In genomic region chr5:137885894-137886293, GRCm38 (mm10) we compare ENCODE assay signal across 8 mouse cellular contexts. TPM values are rescaled to one million over a fixed set of nuclear protein-coding genes. Genes with fewer than 3 reads are reported as not detected.
DNase-seq lines count a peak whose midpoint lies in the region; ATAC-seq and TF ChIP-seq lines count a peak whose summit lies in the region.

No protein-coding gene starts in this region.

- 14% methylated on average over 2 of the region's 2 CpGs for WGBS in limb, embryonic 11.5 days

- H3K4me1 ChIP-seq in cortical plate, adult 2 months (ENCODE audit: control insufficient read depth, insufficient read depth, low read length) = no peaks in the 10 kb centered on the region
- no peaks in the 10 kb centered on the region for H3K4me1 ChIP-seq in limb, embryonic 11.5 days (ENCODE audit: control insufficient read depth, insufficient read depth, low read length)

- no peaks in the 10 kb centered on the region for H3K36me3 ChIP-seq in limb, embryonic 11.5 days (ENCODE audit: control insufficient read depth, insufficient read depth, low read length)

- TF ChIP-seq CTCF in cortical plate, adult 2 months (IDR thresholded peaks at IDR 0.05; ENCODE audit: extremely low read depth, insufficient read depth, low read length) = peak; percentile 70

- no peak for TF ChIP-seq POLR2A in cortical plate, adult 2 months (IDR thresholded peaks at IDR 0.05; ENCODE audit: extremely low read depth, insufficient read depth, low read length)

- no peak overlapping the region for H3K27ac ChIP-seq in cortical plate, adult 2 months (ENCODE audit: insufficient read depth, low read length)
- no peak overlapping the region for H3K27ac ChIP-seq in limb, embryonic 11.5 days (replicated peaks; ENCODE audit: low read depth, low read length)

- no peak for ATAC-seq in limb, embryonic 11.5 days (ENCODE audit: insufficient number of reproducible peaks, low FRiP score, low TSS enrichment, low read depth)

- H3K9me3 ChIP-seq in limb, embryonic 11.5 days (ENCODE audit: control insufficient read depth, low read length) = no peaks in the 10 kb centered on the region

- H3K4me2 ChIP-seq in limb, embryonic 11.5 days (ENCODE audit: low read depth, severe bottlenecking) = no peak overlapping the region

- no peak overlapping the region for H3K4me3 ChIP-seq in cortical plate, adult 2 months (ENCODE audit: insufficient read depth, low read length)
- no peak overlapping the region for H3K4me3 ChIP-seq in limb, embryonic 11.5 days (ENCODE audit: low read depth, low read length)

- H3K9ac ChIP-seq in limb, embryonic 11.5 days (ENCODE audit: low read length) = no peak overlapping the region

- H3K27me3 ChIP-seq in limb, embryonic 11.5 days (ENCODE audit: control insufficient read depth, insufficient read depth, low read length) = no peaks in the 10 kb centered on the region

- DNase-seq in gastrocnemius, adult 18-20 months (ENCODE audit: low spot score) = peak; percentile 12
- no peak for DNase-seq in gastrocnemius, postnatal 25 days
- peak; percentile 14 to 43 for DNase-seq in urinary bladder, postnatal 36 days (ENCODE audit: low spot score in 2 of 2)
- DNase-seq in urinary bladder, postnatal 4 days (ENCODE audit: low spot score in 2 of 2) = no peak
- DNase-seq in kidney, adult 9 months = peak; percentile 68
- peak; percentile 60 for DNase-seq in limb, embryonic 11.5 days (ENCODE audit: low spot score)
- DNase-seq in right cerebral cortex, adult 18-20 months = peak; percentile 45

RNA-seq across cellular contexts. Expression of gene Pilrb2, which starts 14.3 kb away (rescaled TPM):
- total RNA-seq in gastrocnemius, adult 18-20 months (2021) = not detected
- total RNA-seq in gastrocnemius, postnatal 25 days (2021) = under 1 TPM; 0.28 to 0.54 TPM
- polyA plus RNA-seq in cortical plate, adult 2 months (2012; rRNA removed) = 0.42 and 0.44 TPM in 2 replicates
- polyA plus RNA-seq in limb, embryonic 11.5 days (2014; fragmentation: Nextera tagmentation; extraction: Ambion mirVana) = not detected in 2 replicates

RNA-seq across cellular contexts. Expression of gene Pilrb1, which starts 28.0 kb away (rescaled TPM):
- total RNA-seq in gastrocnemius, adult 18-20 months (2021) = under 1 TPM in 1 of 2 experiments, not detected in 1; 0.17 TPM
- total RNA-seq in gastrocnemius, postnatal 25 days (2021) = under 1 TPM in 1 of 2 experiments, not detected in 1; 0.88 TPM
- 0.08 TPM in 1 of 2 replicates, not detected in the other for polyA plus RNA-seq in cortical plate, adult 2 months (2012; rRNA removed)
- 0.13 TPM in 1 of 2 replicates, not detected in the other for polyA plus RNA-seq in limb, embryonic 11.5 days (2014; fragmentation: Nextera tagmentation; extraction: Ambion mirVana)

RNA-seq across cellular contexts. Expression of gene Cyp3a13, which starts 35.5 kb away (rescaled TPM):
- total RNA-seq in gastrocnemius, adult 18-20 months (2021) = under 1 TPM in 1 of 2 experiments, not detected in 1; 0.14 TPM
- total RNA-seq in gastrocnemius, postnatal 25 days (2021) = under 1 TPM in 1 of 2 experiments, not detected in 1; 0.08 TPM
- polyA plus RNA-seq in cortical plate, adult 2 months (2012; rRNA removed) = 1.2 and 1.6 TPM in 2 replicates
- not detected in 2 replicates for polyA plus RNA-seq in limb, embryonic 11.5 days (2014; fragmentation: Nextera tagmentation; extraction: Ambion mirVana)

RNA-seq across cellular contexts. Expression of gene Pilra, which starts 49.8 kb away (rescaled TPM):
- under 1 TPM; 0.16 to 0.28 TPM for total RNA-seq in gastrocnemius, adult 18-20 months (2021)
- total RNA-seq in gastrocnemius, postnatal 25 days (2021) = under 1 TPM; 0.13 to 0.40 TPM
- 1.1 and 1.3 TPM in 2 replicates for polyA plus RNA-seq in cortical plate, adult 2 months (2012; rRNA removed)
- polyA plus RNA-seq in limb, embryonic 11.5 days (2014; fragmentation: Nextera tagmentation; extraction: Ambion mirVana) = 0.24 and 0.43 TPM in 2 replicates

Comparison
In these comparisons a context has a peak if more than half of its experiments do, and no peak if none do; other contexts are left out.
1. DNase-seq: peak in gastrocnemius, adult 18-20 months (single experiment), urinary bladder, postnatal 36 days (2 of 2), kidney, adult 9 months (single experiment), limb, embryonic 11.5 days (single experiment) and right cerebral cortex, adult 18-20 months (single experiment); none in gastrocnemius, postnatal 25 days (single experiment) and urinary bladder, postnatal 4 days (0 of 2).